Mouse (Mus musculus): Measurements from ENCODE around the gene Agbl5. TPM values are rescaled to one million over a fixed set of nuclear protein-coding genes. Genes with fewer than 3 reads are reported as not detected.

The Agbl5 gene
- polyA plus RNA-seq (2015; fragmentation: Nextera tagmentation; extraction: Ambion mirVana), result 6.9 and 9.1 TPM in 2 replicates

GRCm38 (mm10) chr5:30888337-30889087 lies at the start of gene Agbl5:
Gene Agbl5 (plus strand): TSS chr5:30888694.
- Histone ChIP-seq H3K27me3 (ENCODE audit: control insufficient read depth, insufficient read depth, low read length) (no peaks in the 10 kb centered on the region), H3K4me3 (ENCODE audit: low read depth, low read length) (peak within 1 kb of the TSS; percentile 81), H3K4me2 (replicated peaks; ENCODE audit: low read depth) (peak within 1 kb of the TSS; percentile 94), H3K9ac (ENCODE audit: low read length) (peak within 1 kb of the TSS; percentile 78), H3K36me3 (ENCODE audit: control insufficient read depth, insufficient read depth, low read length) (peaks cover 15% of the 10 kb centered on the region), H3K9me3 (ENCODE audit: control insufficient read depth, low read length) (no peaks in the 10 kb centered on the region), H3K4me1 (replicated peaks; ENCODE audit: control insufficient read depth, insufficient read depth) (no peaks in the 10 kb centered on the region; the same call in 1 of the 2 replicates), H3K27ac (replicated peaks) (peak within 1 kb of the TSS; percentile 97)
- WGBS, result under 1% methylated on average over 42 of the region's 42 CpGs
- peak; percentile 93 for DNase-seq (ENCODE audit: low spot score)
- TF ChIP-seq CTCF (IDR thresholded peaks at IDR 0.05; ENCODE audit: low read depth) (no peak; the same call in 1 of the 2 replicates), EP300 (optimal IDR thresholded peaks at IDR 0.05) (peak; percentile 30)
- ATAC-seq (ENCODE audit: low FRiP score, low TSS enrichment), result peak; percentile 94

- no peak for TF ChIP-seq CTCF (IDR thresholded peaks at IDR 0.05; ENCODE audit: low read depth)
- TF ChIP-seq EP300 (optimal IDR thresholded peaks at IDR 0.05), result no peak
- Histone ChIP-seq H3K4me3 (ENCODE audit: low read depth, low read length) (no peak overlapping the region), H3K27ac (replicated peaks) (no peak overlapping the region), H3K36me3 (ENCODE audit: control insufficient read depth, insufficient read depth, low read length) (no peaks in the 10 kb centered on the region), H3K27me3 (ENCODE audit: control insufficient read depth, insufficient read depth, low read length) (no peaks in the 10 kb centered on the region), H3K4me1 (replicated peaks; ENCODE audit: control insufficient read depth, insufficient read depth) (no peaks in the 10 kb centered on the region), H3K9ac (ENCODE audit: low read length) (no peak overlapping the region), H3K4me2 (replicated peaks; ENCODE audit: low read depth) (no peak overlapping the region), H3K9me3 (ENCODE audit: control insufficient read depth, low read length) (no peaks in the 10 kb centered on the region)
- ATAC-seq (ENCODE audit: low FRiP score, low TSS enrichment) (no peak), DNase-seq (ENCODE audit: low spot score) (no peak)
- 82% methylated on average over 2 of the region's 2 CpGs for WGBS
These were observed 48.8 kb upstream of the Agbl5 start for GRCm38 (mm10) chr5:30839731-30840130.

- Histone ChIP-seq H3K4me3 (ENCODE audit: low read depth, low read length) (no peak overlapping the region), H3K4me1 (replicated peaks; ENCODE audit: control insufficient read depth, insufficient read depth) (no peaks in the 10 kb centered on the region), H3K27ac (replicated peaks) (no peak overlapping the region), H3K36me3 (ENCODE audit: control insufficient read depth, insufficient read depth, low read length) (no peaks in the 10 kb centered on the region), H3K4me2 (replicated peaks; ENCODE audit: low read depth) (no peak overlapping the region), H3K9me3 (ENCODE audit: control insufficient read depth, low read length) (no peaks in the 10 kb centered on the region), H3K9ac (ENCODE audit: low read length) (no peak overlapping the region), H3K27me3 (ENCODE audit: control insufficient read depth, insufficient read depth, low read length) (no peaks in the 10 kb centered on the region)
- TF ChIP-seq CTCF (IDR thresholded peaks at IDR 0.05; ENCODE audit: low read depth) (no peak), EP300 (optimal IDR thresholded peaks at IDR 0.05) (no peak)
- no peak for ATAC-seq (ENCODE audit: low FRiP score, low TSS enrichment)
- WGBS, result 50% methylated on average over 3 of the region's 3 CpGs
- no peak for DNase-seq (ENCODE audit: low spot score)
These were observed 46.6 kb upstream of the Agbl5 start for GRCm38 (mm10) chr5:30841896-30842295.

- Histone ChIP-seq H3K9ac (ENCODE audit: low read length) (no peak overlapping the region; the same call in 1 of the 2 replicates), H3K36me3 (ENCODE audit: control insufficient read depth, insufficient read depth, low read length) (no peaks in the 10 kb centered on the region), H3K4me3 (ENCODE audit: low read depth, low read length) (no peak overlapping the region), H3K4me1 (replicated peaks; ENCODE audit: control insufficient read depth, insufficient read depth) (no peaks in the 10 kb centered on the region), H3K4me2 (replicated peaks; ENCODE audit: low read depth) (no peak overlapping the region), H3K27ac (replicated peaks) (peak overlapping the region; percentile 78), H3K27me3 (ENCODE audit: control insufficient read depth, insufficient read depth, low read length) (no peaks in the 10 kb centered on the region), H3K9me3 (ENCODE audit: control insufficient read depth, low read length) (no peaks in the 10 kb centered on the region)
- peak; percentile 97 for ATAC-seq (ENCODE audit: low FRiP score, low TSS enrichment)
- WGBS, result 45% methylated on average over 6 of the region's 6 CpGs
- TF ChIP-seq EP300 (optimal IDR thresholded peaks at IDR 0.05) (no peak), CTCF (IDR thresholded peaks at IDR 0.05; ENCODE audit: low read depth) (no peak)
- peak; percentile 72 for DNase-seq (ENCODE audit: low spot score)
These were observed 38.5 kb upstream of the Agbl5 start for GRCm38 (mm10) chr5:30849891-30850555.

- Histone ChIP-seq H3K27ac (replicated peaks) (peak overlapping the region; percentile 78), H3K4me2 (replicated peaks; ENCODE audit: low read depth) (no peak overlapping the region), H3K9ac (ENCODE audit: low read length) (no peak overlapping the region), H3K27me3 (ENCODE audit: control insufficient read depth, insufficient read depth, low read length) (no peaks in the 10 kb centered on the region), H3K36me3 (ENCODE audit: control insufficient read depth, insufficient read depth, low read length) (no peaks in the 10 kb centered on the region), H3K9me3 (ENCODE audit: control insufficient read depth, low read length) (no peaks in the 10 kb centered on the region), H3K4me1 (replicated peaks; ENCODE audit: control insufficient read depth, insufficient read depth) (no peaks in the 10 kb centered on the region), H3K4me3 (ENCODE audit: low read depth, low read length) (no peak overlapping the region)
- DNase-seq (ENCODE audit: low spot score), result no peak
- ATAC-seq (ENCODE audit: low FRiP score, low TSS enrichment), result no peak
- TF ChIP-seq CTCF (IDR thresholded peaks at IDR 0.05; ENCODE audit: low read depth), result no peak
- TF ChIP-seq EP300 (optimal IDR thresholded peaks at IDR 0.05), result no peak
- WGBS, result 54% methylated on average over 2 of the region's 2 CpGs
These were observed 38.0 kb upstream of the Agbl5 start for GRCm38 (mm10) chr5:30850556-30850925.

- no peak overlapping the region for H3K4me3 ChIP-seq (ENCODE audit: low read depth, low read length)
- no peaks in the 10 kb centered on the region for H3K4me1 ChIP-seq (replicated peaks; ENCODE audit: control insufficient read depth, insufficient read depth)
- no peaks in the 10 kb centered on the region for H3K9me3 ChIP-seq (ENCODE audit: control insufficient read depth, low read length)
- no peaks in the 10 kb centered on the region for H3K36me3 ChIP-seq (ENCODE audit: control insufficient read depth, insufficient read depth, low read length)
- no peak overlapping the region for H3K27ac ChIP-seq (replicated peaks)
- no peaks in the 10 kb centered on the region for H3K27me3 ChIP-seq (ENCODE audit: control insufficient read depth, insufficient read depth, low read length)
- WGBS, result 90% methylated on average over 4 of the region's 4 CpGs
- DNase-seq (ENCODE audit: low spot score) (no peak), ATAC-seq (ENCODE audit: low FRiP score, low TSS enrichment) (no peak)
- H3K9ac ChIP-seq (ENCODE audit: low read length), result no peak overlapping the region
- no peak overlapping the region for H3K4me2 ChIP-seq (replicated peaks; ENCODE audit: low read depth)
- TF ChIP-seq EP300 (optimal IDR thresholded peaks at IDR 0.05) (no peak), CTCF (IDR thresholded peaks at IDR 0.05; ENCODE audit: low read depth) (no peak)
These were observed 35.0 kb upstream of the Agbl5 start for GRCm38 (mm10) chr5:30853522-30853921.
